Mouse (Mus musculus) WW6 (cell line): ENCODE measurements around the gene Ncoa3.

Source experiments
- DNase-seq: peaks from one replicate; pipeline ENCODE4 v3.0.0-alpha.2; 2013; ENCODE audit warnings: low read depth, low spot score

Ncoa3 gene

DNA sequence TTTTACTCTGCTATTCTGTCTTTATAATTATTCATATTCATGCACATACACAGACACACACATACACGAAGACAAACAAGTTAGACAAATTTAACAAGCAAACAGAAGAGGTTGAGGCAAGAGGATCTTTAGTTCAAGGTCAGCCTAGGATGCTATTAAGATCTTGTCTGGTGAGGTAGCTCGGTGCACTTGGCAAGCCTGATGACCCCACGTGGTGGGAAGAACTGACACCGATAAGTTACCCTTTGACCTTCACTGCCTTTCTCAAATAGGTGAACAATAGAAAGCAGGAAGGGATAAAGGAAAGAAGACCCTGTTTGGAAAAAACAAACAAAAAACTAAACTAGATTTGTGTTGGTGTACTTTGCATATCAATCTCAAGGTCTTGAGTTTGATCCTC is 10.0 kb downstream of the Ncoa3 start:
- no peak for DNase-seq

DNA sequence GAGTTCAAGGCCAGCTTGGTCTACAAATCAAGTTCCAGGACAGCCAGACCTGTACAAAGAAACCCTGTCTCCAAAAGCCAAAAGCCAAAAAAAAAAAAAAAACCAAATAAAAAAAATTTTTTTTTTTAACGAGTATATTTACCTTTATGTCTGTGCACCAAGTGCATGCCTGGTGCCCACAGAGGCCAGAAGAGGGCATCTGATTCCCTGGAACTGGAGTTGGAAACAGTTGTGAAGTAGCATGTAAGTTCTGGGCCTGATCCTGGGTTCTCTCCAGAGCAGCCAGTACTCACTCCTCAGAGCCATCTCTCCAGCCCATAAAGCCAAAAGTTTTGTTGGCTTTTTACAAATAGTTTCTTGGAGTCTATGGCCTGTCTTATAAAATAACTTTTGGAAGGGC is 10.6 kb downstream of the Ncoa3 start:
- DNase-seq: no peak

DNA sequence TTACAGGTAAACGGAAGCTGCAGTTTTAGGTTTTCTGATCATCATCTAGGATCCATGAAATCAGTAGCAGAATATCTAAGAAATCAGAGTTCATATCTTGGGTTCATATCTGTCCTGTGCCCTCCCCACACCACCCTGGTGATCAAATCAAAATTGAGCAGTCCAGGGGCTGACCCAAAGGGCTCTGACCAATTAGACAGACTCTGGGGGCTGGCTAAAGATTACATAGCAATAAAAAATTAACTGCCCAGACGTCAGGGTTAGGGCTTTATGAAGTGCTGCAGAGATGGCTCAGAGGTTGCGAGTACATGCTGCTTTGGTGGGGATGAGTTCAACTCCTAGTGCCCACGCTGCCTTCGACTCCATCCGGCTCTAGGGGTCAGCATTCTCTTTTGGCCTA is 14.6 kb downstream of the Ncoa3 start:
- DNase-seq: no peak

DNA sequence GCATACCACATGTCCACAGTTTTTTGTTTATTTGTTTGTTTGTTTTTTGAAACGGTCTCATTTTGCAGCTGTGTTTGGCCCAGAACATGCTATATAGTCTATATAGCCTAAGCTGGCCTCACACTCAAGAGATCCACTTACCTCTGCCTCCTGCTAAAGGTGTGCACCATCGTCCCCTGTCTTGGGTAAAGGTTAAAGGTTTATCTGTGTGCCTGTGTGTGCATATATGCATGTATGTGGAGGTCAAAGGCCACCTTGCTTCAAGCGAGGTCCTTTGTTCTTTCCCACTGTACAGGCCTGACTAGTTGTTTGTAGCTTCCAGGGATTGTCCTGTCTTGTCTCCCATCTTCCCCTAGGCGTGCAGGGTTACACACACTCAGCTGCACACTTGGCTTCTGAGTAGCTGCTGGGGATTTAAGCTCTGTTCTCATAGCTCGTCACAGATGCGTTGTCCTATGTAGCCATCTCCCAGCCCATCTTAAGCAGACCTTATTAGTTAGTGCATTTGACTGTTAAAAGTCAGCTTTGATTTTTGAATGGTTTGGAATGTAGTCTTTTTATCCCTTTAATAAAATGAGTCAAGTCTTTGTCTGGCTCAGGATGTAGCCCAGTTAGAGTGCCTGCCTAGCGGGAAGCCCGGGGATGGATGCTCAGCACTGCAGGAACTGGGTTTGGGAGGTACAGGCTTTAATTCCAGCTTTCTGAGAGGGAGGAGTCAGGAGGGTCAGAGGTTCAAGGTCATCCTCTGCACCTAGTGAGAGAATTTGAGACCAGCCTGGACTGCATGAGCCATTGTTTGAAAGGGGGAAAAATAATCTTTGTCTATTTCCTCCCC is 16.3 kb downstream of the Ncoa3 start:
- no peak for DNase-seq

DNA sequence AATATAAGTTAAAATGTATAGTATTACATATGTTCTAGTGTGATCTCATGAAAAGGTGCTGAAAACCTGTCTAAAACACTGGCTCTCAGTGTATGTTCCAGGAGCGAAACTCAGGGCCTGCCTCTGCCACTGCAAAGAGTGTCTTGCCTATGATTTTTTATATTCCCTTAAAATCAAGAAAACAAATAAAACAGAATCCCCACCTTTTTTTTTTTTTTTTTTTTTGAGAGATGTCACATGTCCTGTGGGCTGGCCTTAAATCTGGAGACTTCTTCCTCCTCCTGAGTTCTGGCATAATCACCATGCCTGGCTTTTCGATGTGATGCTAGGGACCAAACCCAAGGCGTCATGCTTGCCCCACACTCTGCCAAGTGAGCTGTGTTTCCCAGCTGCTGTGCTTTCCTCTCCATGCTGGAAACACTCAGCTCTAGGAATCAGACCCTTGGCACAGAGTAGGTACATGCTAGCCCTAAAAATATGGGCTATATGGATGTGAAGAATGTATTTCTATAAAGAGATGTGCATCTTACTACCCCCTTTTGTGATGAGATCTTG is 17.0 kb downstream of the Ncoa3 start:
- DNase-seq: no peak

DNA sequence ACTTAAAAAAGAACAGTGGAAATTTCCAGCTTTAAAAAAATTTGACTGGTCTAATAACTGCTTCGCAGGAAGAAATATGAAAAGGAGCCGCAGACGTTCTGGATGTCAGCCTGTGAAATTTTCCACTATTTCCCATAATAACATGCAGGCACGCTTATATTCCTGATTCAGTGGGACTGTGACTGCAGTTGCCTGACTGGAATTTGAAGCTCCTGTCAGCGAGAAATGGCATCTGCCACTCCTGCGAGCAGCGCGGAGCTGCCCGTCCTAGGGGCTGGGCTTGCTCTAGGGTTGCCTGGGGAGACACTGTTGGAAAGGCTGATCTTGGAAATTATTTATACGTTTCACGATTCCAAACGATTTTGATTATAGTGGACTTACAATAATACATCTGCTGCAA is 17.9 kb downstream of the Ncoa3 start:
- DNase-seq: no peak

DNA sequence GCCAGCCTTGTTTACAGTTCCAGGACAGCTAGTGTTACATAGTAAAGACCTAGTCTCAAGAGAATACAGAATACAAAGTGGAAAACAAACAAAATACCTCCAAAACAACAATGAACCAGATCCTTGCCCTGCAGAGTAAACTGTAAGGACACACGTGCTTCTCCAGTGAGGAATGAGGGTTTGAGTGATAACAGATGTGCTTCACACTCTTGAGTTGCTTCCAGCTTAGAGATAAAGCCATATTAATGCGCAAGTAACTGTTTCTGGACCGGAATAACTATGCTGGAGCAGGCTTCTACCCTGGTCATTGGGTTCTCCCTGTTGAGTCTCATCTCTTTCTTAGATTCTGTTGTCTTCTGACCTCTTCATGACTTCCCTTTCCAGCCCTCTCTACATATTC is 19.0 kb downstream of the Ncoa3 start:
- no peak for DNase-seq

DNA sequence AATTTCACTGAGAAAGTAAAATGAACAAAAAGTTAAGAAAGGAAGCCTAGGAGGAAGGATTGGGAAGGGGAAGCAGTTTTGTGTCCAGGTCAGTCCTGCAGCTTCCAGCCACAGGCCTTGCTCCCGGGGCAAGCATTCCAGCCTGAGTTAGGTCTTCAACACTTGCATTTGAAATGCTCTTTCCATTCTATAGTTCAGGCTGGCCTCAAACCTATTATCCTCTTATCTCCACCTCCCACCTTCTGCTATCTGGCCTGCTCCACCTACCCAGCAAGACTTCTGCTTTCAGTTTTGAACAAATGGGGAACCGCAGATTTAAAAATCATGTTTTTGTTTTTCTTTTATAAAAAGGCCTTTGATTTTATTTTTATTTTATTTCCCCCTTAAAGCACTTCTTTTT is 19.7 kb downstream of the Ncoa3 start:
- DNase-seq: no peak

DNA sequence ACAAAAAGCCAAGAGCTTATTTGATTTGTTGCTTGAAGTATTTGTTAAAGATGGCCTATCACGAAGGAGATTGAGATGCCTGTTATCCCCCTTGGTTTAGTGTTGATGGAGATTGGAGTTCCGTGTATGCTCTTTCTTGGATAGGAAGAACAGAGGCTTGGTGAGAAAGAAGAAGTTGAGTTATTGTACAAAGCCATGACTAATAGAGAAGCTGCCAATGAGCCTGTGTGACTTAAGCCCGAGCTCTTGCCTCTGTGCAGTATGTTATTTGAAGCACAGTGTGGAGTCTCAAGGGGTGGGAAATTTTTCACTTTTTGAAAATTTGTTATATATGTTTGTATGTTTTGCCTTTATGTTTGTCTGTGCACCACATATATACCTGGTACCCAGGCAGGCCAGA is 26.3 kb downstream of the Ncoa3 start:
- no peak for DNase-seq

DNA sequence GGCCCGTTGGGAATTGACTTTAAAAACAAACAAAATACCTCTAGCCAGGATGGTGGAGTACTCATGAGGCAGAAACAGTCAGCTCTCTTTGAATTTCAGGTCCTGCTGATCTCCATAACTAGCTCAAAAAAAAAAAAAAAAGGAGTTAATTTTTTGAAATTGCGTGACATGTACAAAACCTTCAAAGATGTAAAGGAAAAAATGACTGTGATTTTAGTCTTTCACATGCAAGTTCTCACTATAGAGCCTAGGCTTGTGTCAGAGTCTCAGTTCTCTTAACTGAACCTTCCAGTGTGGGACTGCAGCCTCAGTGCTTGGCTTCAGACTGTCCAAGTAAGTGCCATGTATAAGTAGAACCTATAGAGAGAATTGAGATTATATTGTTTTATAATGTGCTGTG is 27.6 kb downstream of the Ncoa3 start:
- DNase-seq: no peak

DNA sequence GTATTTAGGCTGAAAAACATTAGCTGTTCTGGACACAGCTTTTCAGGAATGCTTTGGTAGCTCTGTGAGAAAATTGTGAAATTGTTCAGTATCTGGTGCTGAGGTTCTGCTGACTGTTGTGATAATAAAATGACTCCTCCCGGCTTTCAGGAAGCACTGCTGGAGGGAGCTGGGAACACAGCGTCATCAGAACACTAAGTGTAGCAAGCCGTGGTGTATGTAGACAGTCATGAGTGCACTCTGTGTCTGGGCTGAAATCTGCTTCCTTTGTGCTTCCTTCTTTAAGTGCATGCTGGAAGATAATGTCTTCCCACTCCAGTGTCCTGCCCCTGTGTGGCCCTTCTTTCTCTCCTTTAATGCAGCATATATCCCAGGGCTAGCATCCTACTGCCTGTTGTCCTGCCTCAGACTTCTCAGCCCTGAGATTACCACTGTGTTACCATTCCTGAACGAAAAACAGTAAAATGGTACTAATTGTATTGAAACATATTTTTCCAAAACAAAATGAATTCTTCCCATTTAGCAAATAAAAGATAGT is 28.7 kb downstream of the Ncoa3 start:
- no peak for DNase-seq

DNA sequence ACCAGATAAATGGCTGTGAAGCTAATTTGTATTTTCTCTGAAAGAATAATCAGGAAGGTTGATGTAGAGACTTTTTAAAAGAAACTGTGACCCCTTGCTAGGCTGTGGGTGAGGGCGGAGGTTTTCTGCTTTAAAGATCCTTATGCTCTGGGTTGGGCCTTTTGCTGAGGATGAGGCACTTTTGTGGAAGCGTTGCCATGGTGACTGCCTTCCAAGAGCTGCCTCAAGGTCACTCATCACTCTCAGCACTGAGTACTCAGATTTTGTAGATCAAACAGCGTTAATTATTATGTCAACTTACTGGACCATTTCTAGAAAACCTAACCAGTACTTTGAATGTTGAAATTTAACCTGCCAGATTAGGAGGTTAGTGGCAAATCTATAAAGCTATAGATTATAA is 29.2 kb downstream of the Ncoa3 start:
- no peak for DNase-seq

DNA sequence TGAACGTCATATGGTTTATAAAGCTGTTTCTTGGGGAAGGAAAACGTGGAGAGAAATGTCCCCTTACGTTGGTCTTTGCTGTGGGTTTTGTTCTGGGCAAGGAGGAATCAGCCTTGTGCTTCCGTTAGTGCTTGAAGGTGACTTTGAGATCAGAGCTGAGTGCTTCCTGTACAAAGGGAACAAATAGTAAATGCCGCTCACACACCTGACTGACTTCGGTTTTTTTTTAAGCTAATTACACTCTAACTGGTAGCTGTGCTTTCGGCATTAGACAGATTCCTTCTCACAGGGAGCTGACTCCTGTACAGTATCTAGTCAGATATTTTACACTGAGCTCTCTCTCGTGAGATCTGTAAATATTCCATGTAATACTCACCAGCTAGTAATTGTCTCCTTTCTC is 29.9 kb downstream of the Ncoa3 start:
- no peak for DNase-seq

DNA sequence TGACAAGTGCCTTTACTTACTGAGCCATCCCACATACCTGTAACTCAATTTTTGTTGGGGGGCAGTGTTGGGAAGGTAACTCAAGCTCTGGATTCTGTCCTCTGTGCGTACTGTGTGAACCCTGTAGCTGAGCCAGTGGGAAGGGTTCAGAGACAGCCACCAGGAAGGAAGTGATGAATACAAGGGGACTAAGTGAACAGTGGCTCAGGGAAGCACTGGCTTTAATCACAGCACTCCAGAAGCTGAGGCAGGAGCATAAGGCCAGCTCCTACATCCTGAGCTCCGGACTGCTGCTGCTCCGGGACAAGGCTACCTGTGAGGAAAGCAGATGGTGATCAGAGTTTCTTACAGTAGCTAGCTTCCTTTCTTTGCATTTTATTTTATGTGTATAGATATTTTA is 31.6 kb downstream of the Ncoa3 start:
- DNase-seq: no peak

DNA sequence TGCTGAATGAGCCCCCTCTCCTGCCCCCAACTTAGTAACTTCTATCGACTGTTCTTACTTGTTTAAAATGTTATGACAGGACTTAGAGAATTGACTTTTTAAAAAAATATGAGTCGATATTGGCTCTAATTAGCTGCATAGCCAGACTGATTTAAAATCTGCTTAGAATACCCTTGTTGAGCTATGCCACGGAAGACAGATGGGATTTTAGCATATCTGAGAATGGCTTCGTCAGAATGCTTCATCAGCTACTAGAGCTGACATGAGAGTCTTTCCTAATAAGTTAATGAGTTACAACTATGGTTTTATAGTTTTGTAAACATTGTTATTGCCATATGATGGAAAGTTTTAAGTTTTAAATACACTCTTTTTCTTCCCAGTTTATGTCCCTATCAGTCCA is 32.2 kb downstream of the Ncoa3 start:
- no peak for DNase-seq

DNA sequence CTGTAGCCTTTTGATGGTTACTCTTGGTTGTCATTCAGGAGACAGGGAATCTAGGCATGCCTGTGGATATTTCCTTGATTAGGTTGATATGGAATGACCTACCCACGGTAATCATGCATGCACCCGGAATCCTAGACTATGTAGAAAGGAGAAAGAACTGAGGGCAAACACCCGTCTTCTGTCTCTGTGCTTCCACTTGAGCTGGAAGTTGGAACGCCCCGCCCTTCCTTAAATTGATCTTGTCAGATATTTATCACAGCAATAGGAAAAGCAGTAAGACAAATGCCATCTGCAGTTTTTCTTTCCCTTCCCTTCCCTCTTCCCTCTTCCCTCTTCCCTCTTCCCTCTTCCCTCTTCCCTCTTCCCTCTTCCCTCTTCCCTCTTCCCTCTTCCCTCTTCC is 33.5 kb downstream of the Ncoa3 start:
- DNase-seq: no peak

DNA sequence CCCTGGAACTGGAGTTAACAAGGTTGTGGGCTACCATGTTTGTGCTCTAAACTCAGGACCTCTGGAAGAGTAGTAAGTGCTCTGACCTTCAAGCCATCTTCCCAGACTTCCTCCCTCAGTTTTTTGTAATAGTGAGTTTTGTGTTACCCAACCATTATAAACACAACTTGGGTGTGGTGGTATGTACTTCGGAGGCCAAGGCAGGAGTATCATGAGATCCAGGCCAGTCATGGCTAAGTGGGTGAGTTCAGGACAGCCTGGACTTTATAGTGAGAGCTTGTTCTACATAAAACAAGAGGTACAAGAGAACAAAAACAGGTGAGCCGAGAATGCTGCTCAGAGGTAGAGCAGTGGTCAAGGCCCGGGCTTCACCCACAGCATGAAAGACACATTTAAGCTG is 35.4 kb downstream of the Ncoa3 start:
- DNase-seq: no peak

DNA sequence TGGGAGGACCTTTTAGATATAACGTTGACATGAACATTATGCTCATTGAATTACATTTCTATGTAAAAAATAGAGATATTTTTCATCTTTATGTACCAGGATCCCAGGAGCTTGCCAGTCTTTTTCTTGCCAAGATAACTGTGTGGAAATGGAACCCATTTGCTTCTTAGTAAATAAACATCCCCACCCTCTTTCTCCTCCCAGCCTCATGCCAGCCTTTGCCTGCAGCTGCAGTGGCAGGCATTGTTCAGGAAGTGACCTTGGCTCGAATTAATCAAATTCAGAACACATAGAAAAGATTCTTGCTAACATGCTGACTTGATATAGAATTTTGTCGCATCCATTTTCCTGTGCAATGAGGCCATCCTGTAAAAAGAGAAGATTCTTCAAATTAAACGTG is 36.8 kb downstream of the Ncoa3 start:
- no peak for DNase-seq

DNA sequence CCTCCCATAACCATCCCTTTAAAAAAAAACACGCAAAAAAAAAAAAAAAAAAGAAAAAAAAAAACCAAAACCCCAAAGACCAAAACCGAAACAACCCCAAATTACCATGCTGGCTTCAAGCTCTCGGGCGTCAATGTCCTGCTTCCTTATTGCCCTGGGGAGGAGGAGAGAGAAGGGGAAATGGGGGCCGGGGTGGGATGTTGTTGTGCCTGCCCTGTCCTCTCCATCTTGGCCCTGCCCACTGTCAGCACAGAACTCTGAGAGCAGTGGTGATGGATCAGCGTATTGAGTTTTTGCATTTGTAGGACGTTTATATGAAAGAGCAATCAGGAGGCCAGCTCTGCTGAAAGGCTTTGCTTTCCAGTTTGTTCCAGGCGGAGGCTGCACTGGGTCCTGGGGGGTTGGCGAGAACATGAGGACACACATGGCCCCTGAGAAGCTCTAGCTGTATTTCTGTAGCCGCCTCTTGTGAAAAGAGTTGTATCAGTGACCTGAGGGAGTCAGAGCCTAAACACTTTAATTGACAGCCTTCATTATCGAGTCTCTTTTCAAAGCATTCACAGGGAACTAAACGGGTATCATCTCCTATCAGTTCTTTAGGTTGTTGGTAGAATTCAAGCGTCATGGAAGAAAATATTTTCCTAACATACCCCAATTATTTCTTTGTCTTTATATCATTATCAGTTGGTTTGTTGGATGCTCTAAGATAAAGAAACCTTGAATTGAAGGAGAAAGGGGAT is 38.0 kb downstream of the Ncoa3 start:
- DNase-seq: no peak

DNA sequence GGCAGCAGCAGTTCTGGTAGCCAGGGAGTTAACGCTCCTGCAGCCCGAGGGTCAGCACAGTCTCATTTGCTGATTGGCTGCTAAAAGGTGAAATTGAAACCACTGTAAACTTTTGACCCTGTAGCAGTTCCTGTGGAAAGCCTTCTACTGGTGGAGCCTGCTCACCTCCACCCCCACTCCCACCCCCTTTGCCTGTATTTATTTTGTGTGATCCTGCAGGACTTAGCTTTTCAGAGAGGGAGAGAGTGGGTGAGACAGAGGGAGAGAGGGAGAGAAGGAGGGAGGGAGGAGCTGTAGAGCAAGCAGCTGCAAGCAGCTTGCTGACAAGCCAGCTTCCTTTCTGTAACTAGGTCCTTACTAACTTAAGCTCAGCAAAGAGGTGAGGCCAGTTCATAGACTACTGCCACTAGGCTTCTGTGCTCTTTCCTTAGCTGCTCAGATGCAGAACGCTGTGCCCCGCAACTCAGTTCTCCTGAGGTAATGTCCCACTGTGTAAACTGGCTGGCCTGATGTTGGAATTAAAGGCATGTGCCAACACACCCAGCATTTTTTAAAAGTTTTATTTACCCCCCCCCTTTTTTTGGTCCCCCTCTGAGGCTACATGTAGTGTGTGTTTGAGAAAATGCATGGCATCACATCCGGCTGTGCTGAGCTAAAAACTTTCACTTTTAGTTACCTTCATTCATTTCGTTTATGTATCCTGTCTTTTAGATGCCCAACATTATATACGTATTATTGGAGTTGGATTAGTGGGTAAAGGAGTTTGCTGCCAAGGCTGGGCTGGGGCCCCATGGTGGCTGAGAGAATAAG is 38.9 kb downstream of the Ncoa3 start:
- no peak for DNase-seq

DNA sequence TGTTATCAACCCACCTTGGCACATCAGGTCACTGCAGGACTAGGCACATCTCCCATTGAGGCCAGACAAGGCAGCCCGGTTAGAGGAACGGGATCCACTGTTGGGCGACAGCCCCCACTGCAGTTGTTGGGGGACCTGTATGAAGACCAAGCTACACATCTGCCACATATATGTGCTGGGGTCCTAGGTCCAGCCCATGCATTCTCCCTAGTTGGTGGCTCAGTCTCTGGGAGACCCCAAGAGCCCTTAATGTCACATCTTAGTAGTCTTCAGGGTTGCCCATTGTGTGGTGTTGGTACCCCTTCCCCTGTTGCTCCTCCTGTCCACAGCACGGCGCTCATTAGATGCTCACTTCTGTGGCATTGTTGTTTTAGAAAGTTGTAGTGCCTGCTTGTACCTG is 40.2 kb downstream of the Ncoa3 start:
- DNase-seq: no peak

DNA sequence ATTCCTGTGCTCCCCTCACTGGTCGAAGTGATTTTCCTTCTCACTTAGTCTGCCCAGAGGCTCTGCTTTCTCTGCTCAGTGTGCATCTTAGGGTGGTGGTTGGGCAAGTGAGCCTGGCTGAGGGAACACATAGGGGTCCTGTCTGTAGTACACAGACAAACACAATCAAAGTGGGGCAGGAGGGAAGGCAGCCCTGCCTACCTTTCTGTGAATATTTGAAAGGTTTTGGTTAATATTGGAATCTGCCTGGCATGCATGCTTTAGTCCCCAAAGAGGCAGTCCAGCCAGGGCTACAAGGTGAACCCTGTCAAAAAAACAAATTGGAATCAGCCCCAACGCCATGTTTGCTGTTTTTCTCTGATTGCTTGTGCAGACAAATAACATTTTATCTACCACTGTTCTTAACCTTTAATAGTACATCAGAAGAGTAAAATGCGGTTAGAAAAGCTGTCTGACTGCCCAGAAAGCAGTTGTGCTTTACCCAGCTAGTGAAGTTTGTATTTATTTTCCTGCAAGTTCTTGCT is 42.6 kb downstream of the Ncoa3 start:
- DNase-seq: no peak
